Mouse (Mus musculus) lung, postnatal 0 days (tissue): ENCODE measurements around the gene Fam25c.

ENCODE experiments used
- CTCF ChIP-seq: IDR thresholded peaks from 2 replicates; pipeline ENCODE4 v1.5.1; 2016; ENCODE audit warnings: antibody characterized with exemption, mild to moderate bottlenecking
- EP300 ChIP-seq: IDR thresholded peaks from 2 replicates; pipeline ENCODE4 v1.6.1; 2016; ENCODE audit warnings: antibody characterized with exemption, mild to moderate bottlenecking, control low read depth

GRCm38 (mm10) chr14:34310234-34310965 lies 44.8 kb downstream of the Fam25c start, which contains the start of the genes Shld2 and Glud1:
- TF ChIP-seq CTCF: peak; percentile 24; the same call in 1 of the 2 replicates
- no peak for TF ChIP-seq EP300
